Mouse (Mus musculus) small intestine, adult 2 months (tissue): ENCODE data around the gene Cacnb2.

Experiments used
- CTCF ChIP-seq: fragments of 200-500 bp; IDR thresholded peaks from 2 replicates; pipeline ENCODE4 v1.5.1; 2012; ENCODE audit warnings: low read depth, mild to moderate bottlenecking, control low read depth, inconsistent platforms, low read length, moderate library complexity, mixed read lengths; ENCODE audit not compliant: insufficient replicate concordance, insufficient read length; ENCODE audit errors: extremely low read depth
- POLR2A ChIP-seq: fragments of 200-500 bp; IDR thresholded peaks from 2 replicates; pipeline ENCODE4 v1.6.1; 2012; ENCODE audit warnings: low read depth, mild to moderate bottlenecking, control low read depth, inconsistent platforms, low read length, moderate library complexity

- TF ChIP-seq CTCF (no peak), POLR2A (no peak)
Observed at GRCm38 (mm10) chr2:14702973-14703645, 100.2 kb downstream of the Cacnb2 start.
